Mouse (Mus musculus) midbrain, postnatal 0 days (tissue): ENCODE measurements around the gene Gm20388. TPM values are rescaled to one million over a fixed set of nuclear protein-coding genes. Genes with fewer than 3 reads are reported as not detected.

Source experiments
- ATAC-seq: fragments of 200-750 bp; cut with Nextera tagmentation; 2 replicates; pipeline ENCODE4 v1.8.0; 2017; ENCODE audit warnings: moderate number of reproducible peaks, mild to moderate bottlenecking, moderate TSS enrichment, moderate library complexity; ENCODE audit not compliant: low FRiP score
- DNase-seq: peaks from one replicate; pipeline ENCODE4 v3.0.0-alpha.2; 2015; ENCODE audit warnings: low spot score
- H3K27ac ChIP-seq: fragments of 300-500 bp; sonication (generic); 2 replicates; pipeline ENCODE4 v1.5.1; 2014; ENCODE audit warnings: low read depth, mild to moderate bottlenecking, low read length, mixed read lengths
- H3K27me3 ChIP-seq: fragments of 300-500 bp; sonication (generic); 2 replicates; pipeline ENCODE4 v1.6.1; 2014; ENCODE audit warnings: low read length, control low read depth, mixed read lengths; ENCODE audit not compliant: insufficient read depth
- H3K36me3 ChIP-seq: fragments of 300-500 bp; sonication (generic); 2 replicates; pipeline ENCODE4 v1.6.1; 2014; ENCODE audit warnings: low read length, control low read depth, mixed read lengths; ENCODE audit not compliant: insufficient read depth
- H3K4me1 ChIP-seq: fragments of 300-500 bp; sonication (generic); 2 replicates; pipeline ENCODE4 v1.6.1; 2014; ENCODE audit warnings: mild to moderate bottlenecking, control low read depth, antibody characterized with exemption, low read length, mixed read lengths; ENCODE audit not compliant: insufficient read depth
- H3K4me2 ChIP-seq: fragments of 300-500 bp; sonication (generic); 2 replicates; pipeline ENCODE4 v1.6.1; 2014; ENCODE audit warnings: low read depth, mild to moderate bottlenecking, low read length, mixed read lengths; ENCODE audit not compliant: poor library complexity, severe bottlenecking
- H3K4me3 ChIP-seq: fragments of 300-500 bp; sonication (generic); 2 replicates; pipeline ENCODE4 v1.5.1; 2014; ENCODE audit warnings: low read depth, mild to moderate bottlenecking, low read length, moderate library complexity
- H3K9ac ChIP-seq: fragments of 300-500 bp; sonication (generic); replicated peaks from 2 replicates; pipeline ENCODE4 v1.6.1; 2014; ENCODE audit warnings: mild to moderate bottlenecking, low read length, moderate library complexity, mixed read lengths; ENCODE audit not compliant: poor library complexity, severe bottlenecking
- H3K9me3 ChIP-seq: fragments of 300-500 bp; sonication (generic); 2 replicates; pipeline ENCODE4 v1.6.1; 2016; ENCODE audit warnings: low read length, control low read depth
- CTCF ChIP-seq: IDR thresholded peaks from 2 replicates; pipeline ENCODE4 v1.5.1; 2016; ENCODE audit warnings: antibody characterized with exemption, mild to moderate bottlenecking
- WGBS: fragments of 180-500 bp; shearing (Covaris S2); extraction: QIAGEN DNeasy Blood & Tissue Kit; methylation state at CpG from one replicate; pipeline ENCODE4 v1.1.7; 2014; 5-methylcytosine and 5-hydroxymethylcytosine counted together
- polyA plus RNA-seq: library from polyadenylated mRNA; unstranded; fragments of >200 nt; fragmentation: Nextera tagmentation; extraction: Ambion mirVana; gene quantifications from 2 replicates; pipeline ENCODE4 v1.2.1, GENCODE M21; 2015
- total RNA-seq: library from RNA; depleted of rRNA; stranded (reverse); fragments of >200 nt; gene quantifications from 2 replicates; pipeline ENCODE4 v1.2.3, GENCODE M21; 2014

The Gm20388 gene
- total and polyA plus RNA-seq, 2 experiments from 2014 or later, result 74.2 TPM; not detected in 1

DNA sequence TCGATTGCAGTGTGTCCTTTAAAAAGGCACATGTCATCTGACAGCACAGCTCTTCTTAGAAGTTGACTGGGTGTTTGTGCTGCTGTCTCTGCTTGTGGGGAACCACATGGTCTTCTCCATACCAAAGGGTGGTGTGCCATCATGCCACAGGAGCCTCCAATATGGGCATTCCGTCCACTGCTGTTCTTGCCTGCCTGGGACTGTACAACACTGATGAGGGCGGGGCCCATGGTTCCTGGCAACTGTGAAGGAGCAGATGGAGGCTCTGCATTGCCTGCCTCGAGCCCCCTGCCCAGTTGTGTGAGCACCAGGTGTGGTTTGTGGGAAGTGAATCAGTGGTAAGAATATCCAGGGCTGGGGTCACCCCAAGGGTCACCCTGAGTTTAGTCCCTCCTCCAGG is 2112.1 kb downstream of the Gm20388 start:
- H3K36me3 ChIP-seq, result peaks cover 29% of the 10 kb centered on the region
- TF ChIP-seq CTCF, result no peak
- ATAC-seq, result no peak
- H3K4me3 ChIP-seq, result no peak overlapping the region
- H3K4me1 ChIP-seq, result no peaks in the 10 kb centered on the region
- H3K27me3 ChIP-seq, result no peaks in the 10 kb centered on the region
- no peak for DNase-seq
- WGBS, result 84% methylated on average over 4 of the region's 4 CpGs
- H3K27ac ChIP-seq, result no peak overlapping the region
- no peak overlapping the region for H3K4me2 ChIP-seq
- H3K9ac ChIP-seq, result no peak overlapping the region
- no peaks in the 10 kb centered on the region for H3K9me3 ChIP-seq

DNA sequence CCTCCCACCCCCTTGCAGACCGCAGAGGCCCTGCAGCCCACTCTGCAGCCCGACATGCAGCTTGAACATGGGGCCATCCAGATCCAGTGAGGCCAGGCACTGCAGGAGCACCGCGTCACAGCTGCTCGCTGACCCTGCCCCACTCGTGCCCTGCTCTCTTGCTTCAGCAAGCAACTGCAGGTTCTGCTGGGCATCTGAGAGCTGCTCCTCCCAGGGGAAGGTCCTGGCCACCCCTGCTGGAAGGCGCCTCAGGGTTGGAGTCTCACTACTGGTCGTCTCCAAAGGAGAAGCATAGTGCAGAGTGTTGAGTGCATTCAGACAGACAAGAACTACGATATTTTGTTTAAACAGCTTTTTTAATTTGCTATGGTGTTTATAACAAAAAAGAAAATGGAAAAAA is 2114.9 kb downstream of the Gm20388 start:
- no peaks in the 10 kb centered on the region for H3K9me3 ChIP-seq
- H3K36me3 ChIP-seq, result peaks cover 21% of the 10 kb centered on the region
- peaks cover 1% of the 10 kb centered on the region; the same call in 1 of the 2 replicates for H3K4me1 ChIP-seq
- no peak overlapping the region for H3K27ac ChIP-seq
- no peaks in the 10 kb centered on the region for H3K27me3 ChIP-seq
- no peak overlapping the region for H3K4me2 ChIP-seq
- no peak for TF ChIP-seq CTCF
- no peak for ATAC-seq
- H3K9ac ChIP-seq, result no peak overlapping the region
- DNase-seq, result no peak
- H3K4me3 ChIP-seq, result no peak overlapping the region
- 93% methylated on average over 9 of the region's 9 CpGs for WGBS

DNA sequence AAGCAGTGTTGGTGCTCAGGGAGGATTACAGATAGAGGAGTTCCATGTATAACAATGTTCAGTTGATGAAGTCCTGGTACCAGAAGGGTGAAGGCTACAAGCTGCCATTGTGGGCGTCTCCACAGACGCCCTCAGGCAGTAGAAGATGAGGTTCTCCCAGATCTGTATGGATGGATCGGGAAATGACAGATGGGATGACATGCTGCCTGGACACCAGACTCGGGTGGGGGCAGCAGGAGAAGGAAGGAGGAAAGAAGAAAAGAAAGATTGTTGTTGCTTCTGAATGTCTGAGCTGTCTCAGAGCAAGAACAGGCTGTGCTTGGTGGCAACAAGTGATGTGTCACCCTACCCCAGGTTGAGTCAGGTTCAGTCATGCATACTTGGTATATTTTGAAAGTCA is 2117.5 kb downstream of the Gm20388 start:
- H3K36me3 ChIP-seq, result peaks cover 16% of the 10 kb centered on the region
- no peak overlapping the region for H3K4me2 ChIP-seq
- WGBS, result 86% methylated on average over 4 of the region's 4 CpGs
- H3K27me3 ChIP-seq, result no peaks in the 10 kb centered on the region
- ATAC-seq (no peak), DNase-seq (no peak)
- no peak overlapping the region for H3K9ac ChIP-seq
- no peak for TF ChIP-seq CTCF
- peaks cover 9% of the 10 kb centered on the region; the same call in 1 of the 2 replicates for H3K4me1 ChIP-seq
- H3K27ac ChIP-seq, result no peak overlapping the region
- H3K4me3 ChIP-seq, result no peak overlapping the region
- H3K9me3 ChIP-seq, result no peaks in the 10 kb centered on the region

DNA sequence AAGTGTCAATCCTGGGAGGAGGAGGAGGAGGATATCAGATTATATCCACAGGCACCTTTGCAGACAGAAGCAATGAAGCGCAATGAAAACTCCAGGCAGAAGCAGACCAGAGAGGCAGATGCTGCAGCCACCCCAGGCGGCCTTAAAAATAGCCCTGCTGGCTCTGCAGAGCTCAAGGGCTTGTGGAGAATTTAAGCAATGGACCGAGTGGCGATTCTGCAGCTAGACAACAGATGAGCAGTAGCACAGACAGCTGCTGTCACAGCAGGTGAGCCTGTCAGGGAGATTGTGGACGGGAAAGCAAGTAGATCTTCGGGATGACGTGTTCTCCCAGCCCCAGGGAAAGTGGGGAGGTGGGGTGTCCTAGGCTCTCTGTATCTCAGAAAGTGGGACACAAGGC is 2120.3 kb downstream of the Gm20388 start:
- Histone ChIP-seq H3K4me1 (peaks cover 9% of the 10 kb centered on the region; the same call in 1 of the 2 replicates), H3K9ac (0 out of 2 replicates have a peak overlapping the region, but pooled peaks have one; percentile 1), H3K27ac (no peak overlapping the region), H3K4me2 (no peak overlapping the region), H3K36me3 (peaks cover 4% of the 10 kb centered on the region), H3K9me3 (no peaks in the 10 kb centered on the region), H3K4me3 (no peak overlapping the region), H3K27me3 (no peaks in the 10 kb centered on the region)
- WGBS, result 14% methylated on average over 7 of the region's 7 CpGs
- DNase-seq (peak; percentile 82), ATAC-seq (no peak)
- no peak for TF ChIP-seq CTCF

DNA sequence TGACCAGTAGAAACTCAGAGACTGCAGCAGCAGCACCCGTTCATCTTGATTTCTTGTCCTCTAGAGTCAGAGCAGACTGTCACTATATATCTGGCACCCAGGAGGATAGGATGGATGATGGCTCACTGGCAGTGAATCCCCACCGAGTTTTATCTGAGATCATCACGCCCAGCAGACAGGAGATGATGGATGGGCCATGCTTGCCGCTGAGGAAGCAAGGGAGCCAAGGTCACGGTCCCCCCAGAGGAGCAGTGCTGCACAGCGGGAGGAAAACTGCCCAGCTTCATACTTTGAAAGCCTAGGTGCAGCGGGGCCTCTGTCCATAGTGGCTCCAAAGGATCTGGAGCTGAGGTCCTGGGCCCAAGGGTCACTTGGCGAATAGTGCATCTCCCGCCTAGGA is 2122.1 kb downstream of the Gm20388 start:
- no peak for TF ChIP-seq CTCF
- Histone ChIP-seq H3K36me3 (no peaks in the 10 kb centered on the region), H3K4me1 (peaks cover 9% of the 10 kb centered on the region; the same call in 1 of the 2 replicates), H3K9ac (no peak overlapping the region), H3K27me3 (no peaks in the 10 kb centered on the region), H3K27ac (no peak overlapping the region), H3K4me3 (no peak overlapping the region), H3K9me3 (no peaks in the 10 kb centered on the region), H3K4me2 (no peak overlapping the region)
- 73% methylated on average over 9 of the region's 9 CpGs for WGBS
- DNase-seq (no peak), ATAC-seq (no peak)

DNA sequence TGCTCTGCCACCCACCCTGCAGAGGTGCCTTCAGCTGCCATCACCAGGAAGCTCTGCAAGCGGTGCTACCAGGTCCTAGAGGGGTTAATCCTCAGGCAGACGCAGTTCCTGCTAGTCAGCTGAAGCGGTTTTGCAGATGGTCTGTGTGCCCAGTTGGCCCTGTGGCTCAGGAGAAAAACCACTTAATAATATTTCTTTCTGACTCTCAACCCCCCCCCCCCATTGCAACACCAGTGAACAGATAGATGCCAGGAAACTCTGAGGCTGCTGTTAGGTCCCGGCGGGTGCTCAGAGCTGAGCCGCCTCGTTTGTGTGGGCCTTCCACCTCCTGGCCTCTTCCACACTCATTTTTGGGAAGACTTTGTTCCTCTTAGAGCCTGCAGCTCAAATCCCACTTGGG is 2124.9 kb downstream of the Gm20388 start:
- no peaks in the 10 kb centered on the region for H3K9me3 ChIP-seq
- WGBS, result 73% methylated on average over 7 of the region's 7 CpGs
- TF ChIP-seq CTCF, result no peak
- no peaks in the 10 kb centered on the region for H3K27me3 ChIP-seq
- no peaks in the 10 kb centered on the region for H3K36me3 ChIP-seq
- H3K9ac ChIP-seq, result no peak overlapping the region
- no peak overlapping the region for H3K4me3 ChIP-seq
- no peak overlapping the region for H3K4me2 ChIP-seq
- peaks cover 8% of the 10 kb centered on the region; the same call in 1 of the 2 replicates for H3K4me1 ChIP-seq
- ATAC-seq (no peak), DNase-seq (no peak)
- no peak overlapping the region for H3K27ac ChIP-seq
